Mouse (Mus musculus) bone marrow, adult 2 months (tissue): ENCODE results near the gene Exog. TPM values are rescaled to one million over a fixed set of nuclear protein-coding genes. Genes with fewer than 3 reads are reported as not detected.

Source experiments
- H3K27ac ChIP-seq: fragments of 200-500 bp; 2 replicates; pipeline ENCODE4 v1.5.1; 2012; ENCODE audit warnings: low read depth, mild to moderate bottlenecking, control low read depth, inconsistent platforms, low read length; ENCODE audit not compliant: control insufficient read depth, poor library complexity, insufficient read depth
- H3K4me1 ChIP-seq: fragments of 200-500 bp; 2 replicates; pipeline ENCODE4 v1.6.1; 2011; ENCODE audit warnings: low read length; ENCODE audit not compliant: control insufficient read depth, insufficient read depth
- H3K4me3 ChIP-seq: fragments of 200-500 bp; replicated peaks from 2 replicates; pipeline ENCODE3; 2011; ENCODE audit warnings: mild to moderate bottlenecking, low read depth, low read length, control low read depth; ENCODE audit not compliant: control insufficient read depth
- CTCF ChIP-seq: fragments of 200-500 bp; IDR thresholded peaks from 2 replicates; pipeline ENCODE4 v1.5.1; 2011; ENCODE audit warnings: low read length, control low read depth; ENCODE audit not compliant: control insufficient read depth, insufficient read depth
- POLR2A ChIP-seq: fragments of 200-500 bp; IDR thresholded peaks from 2 replicates; pipeline ENCODE4 v1.6.1; 2011; ENCODE audit warnings: low read depth, mild to moderate bottlenecking, control low read depth, low read length, borderline replicate concordance; ENCODE audit not compliant: control insufficient read depth
- WGBS: fragments of 180-500 bp; shearing (Covaris S2); methylation state at CpG from one replicate; pipeline ENCODE4 v1.1.7; 2018; 5-methylcytosine and 5-hydroxymethylcytosine counted together
- polyA plus RNA-seq: library from polyadenylated mRNA; stranded (reverse); fragments of >200 nt; gene quantifications from 2 replicates; pipeline ENCODE4 v1.2.4, GENCODE M21; 2011; ENCODE audit warnings: low replicate concordance; ENCODE audit not compliant: missing spikeins, insufficient read depth, insufficient read length

The Exog gene
- polyA plus RNA-seq, 1 experiment, result 2.3 TPM

- Histone ChIP-seq H3K4me3 (no peak overlapping the region), H3K27ac (no peak overlapping the region), H3K4me1 (no peaks in the 10 kb centered on the region)
- no peak for TF ChIP-seq CTCF
- no peak for TF ChIP-seq POLR2A
- WGBS, result 80% methylated on average over 4 of the region's 4 CpGs
These were observed 36.9 kb downstream of the Exog start for GRCm38 (mm10) chr9:119481612-119482011.

- no peak for TF ChIP-seq CTCF
- TF ChIP-seq POLR2A, result no peak
- Histone ChIP-seq H3K4me3 (no peak overlapping the region), H3K4me1 (no peaks in the 10 kb centered on the region), H3K27ac (no peak overlapping the region)
- WGBS, result 47% methylated on average over 23 of the region's 23 CpGs
These were observed 39.0 kb downstream of the Exog start for GRCm38 (mm10) chr9:119483554-119484353.

- Histone ChIP-seq H3K4me3 (no peak overlapping the region), H3K27ac (no peak overlapping the region), H3K4me1 (no peaks in the 10 kb centered on the region)
- WGBS, result 78% methylated on average over 9 of the region's 9 CpGs
- TF ChIP-seq POLR2A (no peak), CTCF (no peak)
These were observed 39.7 kb downstream of the Exog start for GRCm38 (mm10) chr9:119484420-119484819.

- Histone ChIP-seq H3K27ac (no peak overlapping the region), H3K4me1 (no peaks in the 10 kb centered on the region), H3K4me3 (no peak overlapping the region)
- TF ChIP-seq CTCF, result no peak
- TF ChIP-seq POLR2A, result no peak
- WGBS, result 84% methylated on average over 13 of the region's 13 CpGs
These were observed 40.1 kb downstream of the Exog start for GRCm38 (mm10) chr9:119484868-119485267.

- H3K4me3 ChIP-seq, result no peak overlapping the region
- no peaks in the 10 kb centered on the region for H3K4me1 ChIP-seq
- H3K27ac ChIP-seq, result no peak overlapping the region
- 80% methylated on average over 9 of the region's 9 CpGs for WGBS
- no peak for TF ChIP-seq CTCF
These were observed 51.6 kb downstream of the Exog start for GRCm38 (mm10) chr9:119496354-119496753.

GRCm38 (mm10) chr9:119496960-119497359, 52.2 kb downstream of the Exog start:
- Histone ChIP-seq H3K4me3 (no peak overlapping the region), H3K27ac (no peak overlapping the region), H3K4me1 (no peaks in the 10 kb centered on the region)
- TF ChIP-seq POLR2A, result no peak
- TF ChIP-seq CTCF, result no peak
- 59% methylated on average over 5 of the region's 5 CpGs for WGBS

- TF ChIP-seq CTCF, result no peak
- TF ChIP-seq POLR2A, result no peak
- Histone ChIP-seq H3K4me1 (no peaks in the 10 kb centered on the region), H3K4me3 (no peak overlapping the region), H3K27ac (no peak overlapping the region)
- 82% methylated on average over 15 of the region's 15 CpGs for WGBS
These were observed 53.0 kb downstream of the Exog start for GRCm38 (mm10) chr9:119497546-119498246.

- TF ChIP-seq POLR2A, result no peak
- no peak for TF ChIP-seq CTCF
- Histone ChIP-seq H3K4me3 (no peak overlapping the region), H3K27ac (no peak overlapping the region), H3K4me1 (no peaks in the 10 kb centered on the region)
- 80% methylated on average over 9 of the region's 9 CpGs for WGBS
These were observed 53.5 kb downstream of the Exog start for GRCm38 (mm10) chr9:119498247-119498607.
